Mouse (Mus musculus) midbrain, embryonic 14.5 days (tissue): ENCODE data around the gene Slamf1. TPM values are rescaled to one million over a fixed set of nuclear protein-coding genes. Genes with fewer than 3 reads are reported as not detected.

ENCODE experiments used
- polyA plus RNA-seq: library from polyadenylated mRNA; unstranded; fragments of >200 nt; fragmentation: Nextera tagmentation; extraction: Ambion mirVana; gene quantifications from 2 replicates; pipeline ENCODE4 v1.2.1, GENCODE M21; 2014

The Slamf1 gene
- polyA plus RNA-seq, 1 experiment from 2014 or later = 0.05 TPM

Other genes with a start within 250 kb of the Slamf1 start
- gene Itln1, start 231.8 kb upstream of the Slamf1 start, polyA plus RNA-seq = not detected in 2 replicates
- gene Cd244a, start 207.9 kb upstream of the Slamf1 start, polyA plus RNA-seq = 0.07 TPM in 1 of 2 replicates, not detected in the other
- gene Ly9, start 159.7 kb upstream of the Slamf1 start, polyA plus RNA-seq = not detected in 2 replicates
- 0.24 TPM in 1 of 2 replicates, not detected in the other for gene Slamf7, start 114.1 kb upstream of the Slamf1 start, polyA plus RNA-seq
- gene Cd48, start 85.1 kb upstream of the Slamf1 start, polyA plus RNA-seq = 0.24 and 1.9 TPM in 2 replicates
- gene Cd84, start 72.6 kb downstream of the Slamf1 start, polyA plus RNA-seq = 0.51 and 1.2 TPM in 2 replicates
- gene Gm10521, start 128.5 kb downstream of the Slamf1 start, polyA plus RNA-seq = not detected in 2 replicates
- gene Slamf6, start 150.4 kb downstream of the Slamf1 start, polyA plus RNA-seq = not detected in 2 replicates